Comparison of ENCODE assay signal across 25 mouse cellular contexts in genomic region chr9:64343656-64344055, GRCm38 (mm10). TPM values are rescaled to one million over a fixed set of nuclear protein-coding genes. Genes with fewer than 3 reads are reported as not detected.
A peak's percentile ranks its signal among the peaks of the same experiment; 100 is the strongest.
DNase-seq lines count a peak whose midpoint lies in the region; ATAC-seq and TF ChIP-seq lines count a peak whose summit lies in the region.
"Had no signal": no experiment of that assay in that cellular context is flagged by ENCODE, and none has a peak within 500 bp of the region (broad histone marks: within the 10 kb centered on the region; RNA-seq: fewer than 3 reads in every experiment).

No protein-coding gene starts in this region.

- 84% methylated on average over 2 of the region's 2 CpGs for WGBS in midbrain, embryonic 11.5 days
- WGBS in midbrain, embryonic 14.5 days: 98% methylated on average over 2 of the region's 2 CpGs
- WGBS in forebrain, embryonic 15.5 days: 94% methylated on average over 2 of the region's 2 CpGs
- 90% methylated on average over 2 of the region's 2 CpGs for WGBS in heart, adult 2 months

- no peak overlapping the region for H3K4me3 ChIP-seq in midbrain, embryonic 11.5 days (ENCODE audit: low read depth, low read length)
- no peak overlapping the region for H3K4me3 ChIP-seq in midbrain, embryonic 14.5 days (replicated peaks; ENCODE audit: low read depth, low read length)
- H3K4me3 ChIP-seq in CH12.LX (replicated peaks in 1 of 3; ENCODE audit: low read depth in 2 of 3, low read length in 2 of 3, poor library complexity in 1 of 3): no peak overlapping the region
- no peak overlapping the region for H3K4me3 ChIP-seq in forebrain, embryonic 15.5 days
- H3K4me3 ChIP-seq in heart, adult 2 months: no peak overlapping the region
- H3K4me3 ChIP-seq: embryonic facial prominence, embryonic 12.5 days; embryonic facial prominence, embryonic 15.5 days; hindbrain, embryonic 12.5 days; hindbrain, embryonic 15.5 days; intestine, embryonic 15.5 days had no signal

- no peak for TF ChIP-seq RAD21 in CH12.LX (IDR thresholded peaks at IDR 0.05; ENCODE audit: low read depth, low read length)

- dilution Hi-C loops in CH12.LX (cut with MboI; ENCODE audit: extremely low pct_ligation_motif_present, extremely low pct_unique_long_range_greater_than_20kb, low sequenced_read_pairs): no loop called here

- intact Hi-C loops in heart, adult 2 months (cut with DNase I): loop anchor here (5.0 kb wide), 2 partner anchors 61 to 161 kb away; partner anchors contain the start of gene Tipin

- DNase-seq in midbrain, embryonic 11.5 days (ENCODE audit: low spot score, missing footprints): peak; percentile 57
- no peak for DNase-seq in midbrain, embryonic 14.5 days
- no peak for DNase-seq in CH12.LX (ENCODE audit: extremely low read depth)
- DNase-seq in ZHBTc4 (ENCODE audit: low read depth, low spot score): peak; percentile 16
- DNase-seq in naive thymus-derived CD4-positive, alpha-beta T cell, adult 2 months (ENCODE audit: low read depth): peak; percentile 17
- DNase-seq in thymus, postnatal 0 days (ENCODE audit: low spot score): no peak
- no peak for DNase-seq in heart, adult 2 months
- DNase-seq: adrenal gland, adult 2 months; adrenal gland, postnatal 14 days; cerebellum, adult 11 months; cerebellum, adult 2 months; cerebellum, adult 9-11 months; cerebellum, postnatal 25 days; gastrocnemius, postnatal 25 days; kidney, adult 11 months had no signal

- no peak for TF ChIP-seq CTCF in CH12.LX (conservative IDR thresholded peaks at IDR 0.05 in 1 of 2, IDR thresholded peaks at IDR 0.05 in 1 of 2; ENCODE audit: low read depth in 2 of 2, low read length in 2 of 2)
- no peak for TF ChIP-seq CTCF in heart, adult 2 months (IDR thresholded peaks at IDR 0.05)

- no peak for TF ChIP-seq POLR2A in CH12.LX (IDR thresholded peaks at IDR 0.05; ENCODE audit: low read depth, low read length)
- TF ChIP-seq POLR2A in heart, adult 2 months (IDR thresholded peaks at IDR 0.05; ENCODE audit: insufficient read depth, low read depth, low read length): no peak

- no peak for ATAC-seq in midbrain, embryonic 11.5 days (ENCODE audit: low FRiP score)
- ATAC-seq in midbrain, embryonic 14.5 days (ENCODE audit: low FRiP score, low TSS enrichment): no peak
- no peak for ATAC-seq in forebrain, embryonic 15.5 days (replicated peaks)
- ATAC-seq: forebrain, embryonic 14.5 days; intestine, embryonic 15.5 days had no signal

- no peaks in the 10 kb centered on the region; the same call in 1 of the 2 replicates for H3K79me2 ChIP-seq in CH12.LX (replicated peaks; ENCODE audit: control insufficient read depth, extremely low read depth, insufficient read depth, poor library complexity, severe bottlenecking)
- no peaks in the 10 kb centered on the region for H3K79me2 ChIP-seq in heart, adult 2 months (replicated peaks; ENCODE audit: control insufficient read depth, insufficient read depth, low read length)

- H3K9ac ChIP-seq in midbrain, embryonic 11.5 days (ENCODE audit: low read length): no peak overlapping the region
- H3K9ac ChIP-seq in midbrain, embryonic 14.5 days (replicated peaks; ENCODE audit: low read length): no peak overlapping the region
- no peak overlapping the region for H3K9ac ChIP-seq in CH12.LX (ENCODE audit: insufficient read depth, low read depth)
- no peak overlapping the region for H3K9ac ChIP-seq in forebrain, embryonic 15.5 days (replicated peaks)
- H3K9ac ChIP-seq in heart, adult 2 months (ENCODE audit: low read depth, low read length): no peak overlapping the region
- H3K9ac ChIP-seq: embryonic facial prominence, embryonic 12.5 days; embryonic facial prominence, embryonic 15.5 days; hindbrain, embryonic 12.5 days; hindbrain, embryonic 15.5 days; intestine, embryonic 15.5 days had no signal

- H3K4me1 ChIP-seq in midbrain, embryonic 11.5 days (ENCODE audit: control insufficient read depth, insufficient read depth, low read length): peaks cover 8% of the 10 kb centered on the region
- H3K4me1 ChIP-seq in midbrain, embryonic 14.5 days (ENCODE audit: control insufficient read depth, insufficient read depth, low read length): 0 out of 2 replicates have a peak, but pooled peaks cover 9% of the 10 kb centered on the region
- H3K4me1 ChIP-seq in CH12.LX (ENCODE audit: control insufficient read depth in 1 of 2, insufficient read depth in 2 of 2): peaks cover 0 to 16% of the 10 kb centered on the region in 2 experiments; a peak in 2 of 4 replicates
- H3K4me1 ChIP-seq in forebrain, embryonic 15.5 days: peaks cover 21% of the 10 kb centered on the region
- peaks cover 2% of the 10 kb centered on the region; the same call in 1 of the 2 replicates for H3K4me1 ChIP-seq in heart, adult 2 months (ENCODE audit: control insufficient read depth, insufficient read depth, low read length)
- H3K4me1 ChIP-seq: intestine, embryonic 15.5 days had no signal

- no peaks in the 10 kb centered on the region for H3K9me3 ChIP-seq in midbrain, embryonic 11.5 days (ENCODE audit: control insufficient read depth, low read length)
- no peaks in the 10 kb centered on the region for H3K9me3 ChIP-seq in midbrain, embryonic 14.5 days (ENCODE audit: control insufficient read depth, low read length)
- no peaks in the 10 kb centered on the region for H3K9me3 ChIP-seq in CH12.LX (replicated peaks; ENCODE audit: low read length)
- H3K9me3 ChIP-seq in forebrain, embryonic 15.5 days: no peaks in the 10 kb centered on the region
- H3K9me3 ChIP-seq: embryonic facial prominence, embryonic 12.5 days; embryonic facial prominence, embryonic 15.5 days; G1E; hindbrain, embryonic 12.5 days; hindbrain, embryonic 15.5 days; intestine, embryonic 15.5 days had no signal

- H3K27me3 ChIP-seq in midbrain, embryonic 11.5 days (ENCODE audit: control insufficient read depth, insufficient read depth, low read length): no peaks in the 10 kb centered on the region
- no peaks in the 10 kb centered on the region for H3K27me3 ChIP-seq in midbrain, embryonic 14.5 days (ENCODE audit: control insufficient read depth, insufficient read depth, low read length)
- no peaks in the 10 kb centered on the region for H3K27me3 ChIP-seq in CH12.LX (replicated peaks)
- no peaks in the 10 kb centered on the region for H3K27me3 ChIP-seq in forebrain, embryonic 15.5 days
- H3K27me3 ChIP-seq in heart, adult 2 months (ENCODE audit: control insufficient read depth, insufficient read depth, low read length): no peaks in the 10 kb centered on the region
- H3K27me3 ChIP-seq: embryonic facial prominence, embryonic 12.5 days; embryonic facial prominence, embryonic 15.5 days; hindbrain, embryonic 12.5 days; hindbrain, embryonic 15.5 days; intestine, embryonic 15.5 days had no signal

- TF ChIP-seq EP300 in CH12.LX (IDR thresholded peaks at IDR 0.05; ENCODE audit: low read length): no peak
- no peak for TF ChIP-seq EP300 in heart, adult 2 months (IDR thresholded peaks at IDR 0.05; ENCODE audit: insufficient read depth, low read depth, low read length)

- no peak overlapping the region for H3K27ac ChIP-seq in midbrain, embryonic 11.5 days (ENCODE audit: low read depth, low read length)
- no peak overlapping the region for H3K27ac ChIP-seq in midbrain, embryonic 14.5 days (replicated peaks; ENCODE audit: low read depth, low read length)
- no peak overlapping the region for H3K27ac ChIP-seq in CH12.LX (ENCODE audit: insufficient read depth, low read depth)
- H3K27ac ChIP-seq in forebrain, embryonic 15.5 days (replicated peaks): no peak overlapping the region
- H3K27ac ChIP-seq in heart, adult 2 months: no peak overlapping the region
- H3K27ac ChIP-seq: embryonic facial prominence, embryonic 12.5 days; embryonic facial prominence, embryonic 15.5 days; hindbrain, embryonic 12.5 days; hindbrain, embryonic 15.5 days; intestine, embryonic 15.5 days had no signal

- no peak overlapping the region for H3K4me2 ChIP-seq in midbrain, embryonic 11.5 days
- no peak overlapping the region for H3K4me2 ChIP-seq in midbrain, embryonic 14.5 days (ENCODE audit: low read length)
- no peak overlapping the region for H3K4me2 ChIP-seq in CH12.LX (ENCODE audit: insufficient read depth, low read depth, poor library complexity, severe bottlenecking)
- no peak overlapping the region for H3K4me2 ChIP-seq in forebrain, embryonic 15.5 days (replicated peaks)
- H3K4me2 ChIP-seq: embryonic facial prominence, embryonic 12.5 days; embryonic facial prominence, embryonic 15.5 days; heart, embryonic 11.5 days; hindbrain, embryonic 12.5 days; hindbrain, embryonic 15.5 days; intestine, embryonic 15.5 days had no signal

- no peaks in the 10 kb centered on the region for H3K36me3 ChIP-seq in midbrain, embryonic 11.5 days (ENCODE audit: control insufficient read depth, insufficient read depth, low read length)
- no peaks in the 10 kb centered on the region for H3K36me3 ChIP-seq in midbrain, embryonic 14.5 days (ENCODE audit: control insufficient read depth, insufficient read depth, low read length)
- H3K36me3 ChIP-seq in CH12.LX (replicated peaks in 1 of 2; ENCODE audit: control insufficient read depth in 1 of 2, insufficient read depth in 1 of 2, low read length in 1 of 2): no peaks in the 10 kb centered on the region
- H3K36me3 ChIP-seq in forebrain, embryonic 15.5 days: no peaks in the 10 kb centered on the region
- peaks cover 9% of the 10 kb centered on the region for H3K36me3 ChIP-seq in heart, adult 2 months (ENCODE audit: control insufficient read depth, insufficient read depth, low read length)
- H3K36me3 ChIP-seq: embryonic facial prominence, embryonic 12.5 days; embryonic facial prominence, embryonic 15.5 days; hindbrain, embryonic 12.5 days; hindbrain, embryonic 15.5 days; intestine, embryonic 15.5 days had no signal

- in situ Hi-C loops in CH12.LX (cut with MboI; ENCODE audit: low pct_ligation_motif_present, low pct_unique_long_range_greater_than_20kb, low sequenced_read_pairs): no loop called here

RNA-seq across cellular contexts. Expression of gene Dis3l, which starts 2.6 kb away (rescaled TPM):
- 26.5 and 27.1 TPM in 2 replicates for polyA plus RNA-seq in midbrain, embryonic 11.5 days (2014; fragmentation: Nextera tagmentation; extraction: Ambion mirVana)
- polyA plus RNA-seq in midbrain, embryonic 14.5 days (2014; fragmentation: Nextera tagmentation; extraction: Ambion mirVana): 17.1 and 23.9 TPM in 2 replicates
- 8.8 and 9.0 TPM in 2 replicates for total RNA-seq in CH12.LX (2012; rRNA removed)
- 6.6 and 6.8 TPM in 2 replicates for total RNA-seq in CH12.LX (2014; rRNA removed)
- 9.5 and 9.6 TPM in 2 replicates for polyA plus RNA-seq in CH12.LX (2012; ENCODE audit: insufficient read length, low read depth)
- 23.4 and 23.7 TPM in 2 replicates for polyA plus RNA-seq in forebrain, embryonic 15.5 days (2015; fragmentation: Nextera tagmentation; extraction: Ambion mirVana)
- 13.0 and 14.8 TPM in 2 replicates for polyA plus RNA-seq in thymus, postnatal 0 days (2015; fragmentation: Nextera tagmentation; extraction: Ambion mirVana)
- 10 to 100 TPM; 24.5 to 24.6 TPM for total RNA-seq in heart, adult 2 months (2021)
- 10.6 and 18.6 TPM in 2 replicates for polyA plus RNA-seq in heart, adult 2 months (2012; rRNA removed)

RNA-seq across cellular contexts. Expression of gene Megf11, which starts 41.8 kb away (rescaled TPM):
- 2.6 and 3.1 TPM in 2 replicates for polyA plus RNA-seq in midbrain, embryonic 11.5 days (2014; fragmentation: Nextera tagmentation; extraction: Ambion mirVana)
- polyA plus RNA-seq in midbrain, embryonic 14.5 days (2014; fragmentation: Nextera tagmentation; extraction: Ambion mirVana): 17.1 and 18.6 TPM in 2 replicates
- total RNA-seq in CH12.LX (2012; rRNA removed) (0.04 TPM in 2 replicates), CH12.LX (2014; rRNA removed) (not detected in 2 replicates)
- polyA plus RNA-seq in CH12.LX (2012; ENCODE audit: insufficient read length, low read depth): 0.19 and 0.59 TPM in 2 replicates
- 8.8 and 9.0 TPM in 2 replicates for polyA plus RNA-seq in forebrain, embryonic 15.5 days (2015; fragmentation: Nextera tagmentation; extraction: Ambion mirVana)
- polyA plus RNA-seq in thymus, postnatal 0 days (2015; fragmentation: Nextera tagmentation; extraction: Ambion mirVana): 0.58 and 0.75 TPM in 2 replicates
- 1 to 10 TPM; 1.6 to 2.0 TPM for total RNA-seq in heart, adult 2 months (2021)
- 0.33 and 0.41 TPM in 2 replicates for polyA plus RNA-seq in heart, adult 2 months (2012; rRNA removed)
- total RNA-seq: hematopoietic stem cell, adult 5-6 weeks had no signal

Comparison
In these comparisons a context has a peak if more than half of its experiments do, and no peak if none do; other contexts are left out.
1. DNase-seq: peak in midbrain, embryonic 11.5 days (single experiment), ZHBTc4 (single experiment) and naive thymus-derived CD4-positive, alpha-beta T cell, adult 2 months (single experiment); none in midbrain, embryonic 14.5 days (single experiment), CH12.LX (single experiment), thymus, postnatal 0 days (single experiment) and heart, adult 2 months (0 of 2).